Mouse (Mus musculus) CH12.LX (cell line): ENCODE measurements around the gene Dtl. TPM values are rescaled to one million over a fixed set of nuclear protein-coding genes. Genes with fewer than 3 reads are reported as not detected.

ENCODE experiments used
- DNase-seq: peaks from one replicate; pipeline ENCODE4 v3.0.0-alpha.2; 2013; ENCODE audit errors: extremely low read depth
- H3K27ac ChIP-seq: 2 replicates; pipeline ENCODE4 v1.5.1; 2012; ENCODE audit warnings: low read depth, mild to moderate bottlenecking, control low read depth, moderate library complexity; ENCODE audit not compliant: insufficient read depth
- H3K27me3 ChIP-seq: replicated peaks from 2 replicates; pipeline ENCODE3; 2012; ENCODE audit warnings: inconsistent platforms
- H3K36me3 ChIP-seq, 2 experiments: replicated peaks in 1 of 2; 2 replicates each; pipeline versions ENCODE3 to v1.6.1; 2012; ENCODE audit warnings: inconsistent platforms in 1 of 2, low read length in 1 of 2, mild to moderate bottlenecking in 1 of 2, mixed read lengths in 1 of 2, moderate library complexity in 1 of 2; ENCODE audit not compliant: control insufficient read depth in 1 of 2, insufficient read depth in 1 of 2
- H3K4me1 ChIP-seq, 2 experiments: 2 replicates each; pipeline ENCODE4 v1.6.1; 2012; ENCODE audit warnings: inconsistent platforms in 1 of 2, moderate library complexity in 1 of 2; ENCODE audit not compliant: insufficient read depth in 2 of 2, control insufficient read depth in 1 of 2
- H3K4me2 ChIP-seq: 2 replicates; pipeline ENCODE4 v1.6.1; 2012; ENCODE audit warnings: low read depth, mild to moderate bottlenecking, control low read depth; ENCODE audit not compliant: poor library complexity, insufficient read depth, severe bottlenecking
- H3K4me3 ChIP-seq, 3 experiments: fragments of 150-350 bp in 1 of 3; sonication (generic) in 1 of 3; replicated peaks in 1 of 3; 2 replicates each; pipeline versions ENCODE3 to v1.5.1; 2011 to 2012; ENCODE audit warnings: low read depth in 2 of 3, low read length in 2 of 3, mild to moderate bottlenecking in 2 of 3, moderate library complexity in 2 of 3, control low read depth in 1 of 3, improper control_type of control experiment in 1 of 3, inconsistent platforms in 1 of 3, mixed read lengths in 1 of 3; ENCODE audit not compliant: poor library complexity in 1 of 3
- H3K79me2 ChIP-seq: replicated peaks from 2 replicates; pipeline ENCODE4 v1.6.1; 2012; ENCODE audit warnings: mild to moderate bottlenecking, moderate library complexity; ENCODE audit not compliant: control insufficient read depth, poor library complexity, insufficient read depth, severe bottlenecking; ENCODE audit errors: extremely low read depth
- H3K9ac ChIP-seq: 2 replicates; pipeline ENCODE4 v1.6.1; 2012; ENCODE audit warnings: low read depth, mild to moderate bottlenecking, control low read depth, moderate library complexity; ENCODE audit not compliant: insufficient read depth
- H3K9me3 ChIP-seq: replicated peaks from 2 replicates; pipeline ENCODE3; 2012; ENCODE audit warnings: low read length, inconsistent platforms, mixed read lengths
- CHD1 ChIP-seq: IDR thresholded peaks from 2 replicates; pipeline ENCODE4 v1.6.1; 2012; ENCODE audit warnings: low read depth, low read length, improper control_type of control experiment, inconsistent platforms
- CHD2 ChIP-seq: IDR thresholded peaks from 2 replicates; pipeline ENCODE4 v1.6.1; 2011; ENCODE audit warnings: low read length, improper control_type of control experiment
- E2F4 ChIP-seq: IDR thresholded peaks from 2 replicates; pipeline ENCODE4 v1.6.1; 2011; ENCODE audit warnings: low read depth, low read length, improper control_type of control experiment; ENCODE audit not compliant: insufficient replicate concordance
- EP300 ChIP-seq: IDR thresholded peaks from 2 replicates; pipeline ENCODE4 v1.6.1; 2011; ENCODE audit warnings: low read length, improper control_type of control experiment
- MAFK ChIP-seq: IDR thresholded peaks from 2 replicates; pipeline ENCODE4 v1.6.1; 2011; ENCODE audit warnings: low read length, improper control_type of control experiment; ENCODE audit not compliant: insufficient replicate concordance
- NRF1 ChIP-seq: IDR thresholded peaks from 2 replicates; pipeline ENCODE4 v1.6.1; 2014; ENCODE audit warnings: low read depth, mild to moderate bottlenecking, inconsistent platforms, low read length, improper control_type of control experiment, moderate library complexity
- USF1 ChIP-seq: IDR thresholded peaks from 2 replicates; pipeline ENCODE4 v1.6.1; 2014; ENCODE audit warnings: low read depth, mild to moderate bottlenecking, inconsistent platforms, low read length, improper control_type of control experiment
- dilution Hi-C: fragments of 300-500 bp; cut with MboI; formaldehyde crosslinking; loops from 2 replicates; pipeline ENCODE4 v1.14.3; 2020; ENCODE audit warnings: low sequenced_read_pairs; ENCODE audit not compliant: extremely low pct_unique_long_range_greater_than_20kb, extremely low pct_ligation_motif_present
- in situ Hi-C: fragments of 300-500 bp; cut with MboI; formaldehyde crosslinking; loops from 3 replicates; pipeline ENCODE4 v1.14.3; 2019; ENCODE audit warnings: low sequenced_read_pairs, low pct_ligation_motif_present, low pct_unique_long_range_greater_than_20kb, mixed read lengths
- polyA plus RNA-seq: library from polyadenylated mRNA; unstranded; fragments of >175 nt; gene quantifications from 2 replicates; pipeline ENCODE4 v1.2.1, GENCODE M21; 2012; ENCODE audit warnings: low read depth; ENCODE audit not compliant: insufficient read length
- total RNA-seq, 2 experiments: library from RNA; depleted of rRNA; stranded (reverse); fragments of 300-350 nt in 1 of 2; fragments of >200 nt in 1 of 2; gene quantifications; 2 replicates each; pipeline ENCODE4 v1.2.3; 2012 to 2014

Gene Dtl
- total and polyA plus RNA-seq, 3 experiments = 31.8 to 65.2 (median 37.9) TPM

GRCm38 (mm10) chr1:191509131-191509530 lies 66.2 kb downstream of the Dtl start:
- Histone ChIP-seq H3K9ac (no peak overlapping the region), H3K4me2 (no peak overlapping the region), H3K27me3 (no peaks in the 10 kb centered on the region), H3K4me3 (no peak overlapping the region), H3K9me3 (peaks cover 3% of the 10 kb centered on the region), H3K4me1 (no peaks in the 10 kb centered on the region; a peak in 1 of 4 replicates), H3K79me2 (no peaks in the 10 kb centered on the region), H3K27ac (no peak overlapping the region), H3K36me3 (no peaks in the 10 kb centered on the region)
- dilution Hi-C loops = no loop called here
- no peak for DNase-seq
- TF ChIP-seq NRF1 (no peak), USF1 (no peak), CHD2 (no peak), E2F4 (no peak)
- in situ Hi-C loops = no loop called here

DNA sequence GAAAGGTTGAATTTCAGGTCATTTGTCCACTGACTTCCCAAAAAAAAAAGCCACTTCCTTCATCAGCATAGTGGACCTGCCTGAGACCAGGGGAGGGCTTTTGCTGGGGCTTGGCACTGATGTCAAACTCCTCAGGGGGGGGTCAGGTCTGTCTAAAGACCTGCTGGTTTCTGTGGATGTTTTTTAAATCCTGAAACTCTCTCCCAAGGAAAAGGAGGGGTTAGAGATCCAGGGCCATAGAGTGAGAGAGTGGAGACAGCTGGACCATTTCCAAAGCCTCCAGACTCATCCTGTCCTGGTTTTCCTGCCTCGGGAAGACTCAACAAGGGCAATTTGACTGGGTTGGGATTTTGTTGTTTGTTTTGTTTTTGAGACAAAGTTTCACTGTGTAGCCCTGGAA lies 68.6 kb downstream of the Dtl start:
- no peaks in the 10 kb centered on the region; a peak in 1 of 4 replicates for H3K4me1 ChIP-seq
- in situ Hi-C loops = no loop called here
- no peak overlapping the region for H3K27ac ChIP-seq
- no peak overlapping the region for H3K4me2 ChIP-seq
- H3K9ac ChIP-seq = no peak overlapping the region
- no peaks in the 10 kb centered on the region for H3K79me2 ChIP-seq
- TF ChIP-seq CHD1 (no peak), MAFK (no peak), EP300 (no peak)
- H3K9me3 ChIP-seq = peaks cover 3% of the 10 kb centered on the region
- H3K27me3 ChIP-seq = no peaks in the 10 kb centered on the region
- dilution Hi-C loops = no loop called here
- H3K4me3 ChIP-seq = no peak overlapping the region
- no peaks in the 10 kb centered on the region for H3K36me3 ChIP-seq
- DNase-seq = no peak

DNA sequence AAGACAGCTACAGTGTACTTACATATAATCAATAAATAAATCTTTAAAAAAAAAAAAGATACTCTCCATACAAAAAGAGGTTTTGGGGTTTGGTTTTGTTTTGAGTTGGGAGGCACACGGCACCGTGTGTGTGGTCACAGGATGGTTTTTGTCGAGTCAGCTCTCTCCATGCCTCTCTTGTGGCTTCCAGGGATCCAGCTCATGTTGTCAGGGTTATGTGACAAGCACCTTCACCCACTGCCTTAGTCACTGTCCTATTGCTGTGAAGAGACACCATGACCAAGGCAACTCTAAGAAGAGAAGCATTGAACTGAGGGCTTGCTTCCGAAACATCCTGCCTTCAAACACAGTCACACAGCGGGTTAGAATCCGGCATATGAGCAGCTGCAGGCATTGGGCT lies 75.7 kb downstream of the Dtl start:
- TF ChIP-seq EP300 (no peak), MAFK (peak; percentile 40; the same call in 1 of the 2 replicates)
- Histone ChIP-seq H3K4me3 (no peak overlapping the region), H3K36me3 (no peaks in the 10 kb centered on the region), H3K9me3 (no peaks in the 10 kb centered on the region), H3K79me2 (no peaks in the 10 kb centered on the region), H3K4me1 (no peaks in the 10 kb centered on the region), H3K4me2 (no peak overlapping the region), H3K9ac (no peak overlapping the region), H3K27ac (no peak overlapping the region), H3K27me3 (no peaks in the 10 kb centered on the region)
- in situ Hi-C loops = no loop called here
- DNase-seq = no peak
- dilution Hi-C loops = no loop called here
